Mouse (Mus musculus) liver, postnatal 0 days (tissue): ENCODE data around the gene Grm4.

Experiments used
- CTCF ChIP-seq: sonication (generic); IDR thresholded peaks from 2 replicates; pipeline ENCODE4 v1.5.1; 2016; ENCODE audit warnings: antibody characterized with exemption, low read depth
- EP300 ChIP-seq: IDR thresholded peaks from 2 replicates; pipeline ENCODE4 v1.6.1; 2016; ENCODE audit warnings: antibody characterized with exemption, low read depth, mild to moderate bottlenecking

- peak; percentile 33; the same call in 1 of the 2 replicates for TF ChIP-seq CTCF
- TF ChIP-seq EP300: no peak
Measured at GRCm38 (mm10) chr17:27513916-27514762, 7.1 kb downstream of the Grm4 start.
